In the genomic region with DNA sequence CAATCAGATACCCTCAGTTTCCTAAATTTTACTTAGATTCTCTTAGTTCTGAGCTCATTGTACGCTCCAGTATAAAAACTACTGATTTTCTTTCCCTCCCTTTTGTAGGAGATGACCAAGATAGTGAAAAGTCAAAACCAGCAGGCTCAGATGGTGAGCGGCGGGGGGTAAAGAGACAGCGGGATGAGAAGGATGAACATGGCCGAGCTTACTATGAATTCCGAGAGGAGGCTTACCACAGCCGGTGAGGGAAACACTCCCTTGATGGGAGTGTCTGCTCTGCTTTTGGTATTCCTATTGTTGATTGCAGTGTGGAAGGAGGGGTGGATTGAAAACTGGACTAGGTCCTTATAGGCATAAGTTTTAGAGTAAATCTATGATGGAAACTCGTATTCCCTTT, we compare ENCODE assay signal across 9 mouse cellular contexts. TPM values are rescaled to one million over a fixed set of nuclear protein-coding genes. Genes with fewer than 3 reads are reported as not detected.
A peak's percentile ranks its signal among the peaks of the same experiment; 100 is the strongest.
DNase-seq lines count a peak whose midpoint lies in the region; ATAC-seq lines count a peak whose summit lies in the region.
"Had no signal": no experiment of that assay in that cellular context is flagged by ENCODE, and none has a peak within 500 bp of the region (broad histone marks: within the 10 kb centered on the region; RNA-seq: fewer than 3 reads in every experiment).

No protein-coding gene starts in this region.

- no peaks in the 10 kb centered on the region for H3K27me3 ChIP-seq in heart, embryonic 16.5 days (ENCODE audit: control insufficient read depth, insufficient read depth, low read length)
- no peaks in the 10 kb centered on the region for H3K27me3 ChIP-seq in hindbrain, embryonic 11.5 days (ENCODE audit: control insufficient read depth, insufficient read depth, low read length)
- H3K27me3 ChIP-seq in midbrain, embryonic 14.5 days (ENCODE audit: control insufficient read depth, insufficient read depth, low read length) = no peaks in the 10 kb centered on the region

- H3K4me2 ChIP-seq in heart, embryonic 16.5 days (ENCODE audit: low read depth, low read length) = peak overlapping the region; percentile 88
- H3K4me2 ChIP-seq in hindbrain, embryonic 11.5 days (replicated peaks; ENCODE audit: low read depth, low read length) = peak overlapping the region; percentile 77; the same call in 1 of the 2 replicates
- H3K4me2 ChIP-seq in midbrain, embryonic 14.5 days (ENCODE audit: low read length) = peak overlapping the region; percentile 79

- H3K4me3 ChIP-seq in heart, embryonic 16.5 days (ENCODE audit: low read length) = peak overlapping the region; percentile 33
- H3K4me3 ChIP-seq in hindbrain, embryonic 11.5 days (ENCODE audit: low read depth, low read length) = peak overlapping the region; percentile 1; the same call in 1 of the 2 replicates
- peak overlapping the region; percentile 98 for H3K4me3 ChIP-seq in midbrain, embryonic 14.5 days (replicated peaks; ENCODE audit: low read depth, low read length)

- no peak for DNase-seq in heart, postnatal 36 days
- peak; percentile 70 to 77 for DNase-seq in cerebellum, adult 18-20 months
- DNase-seq in hindbrain, embryonic 11.5 days (ENCODE audit: low spot score) = no peak
- DNase-seq in midbrain, embryonic 14.5 days = no peak
- DNase-seq in spleen, adult 18-20 months = no peak
- DNase-seq in gastrocnemius, postnatal 25 days = no peak
- DNase-seq in ovary, postnatal 10 days (ENCODE audit: low spot score) = no peak

- intact Hi-C loops in heart, postnatal 36 days (cut with DNase I) = loop anchor here (5.0 kb wide), 2 partner anchors 65 to 100 kb away; partner anchors contain the start of genes Nxf1 and Slc3a2

- H3K9me3 ChIP-seq in heart, embryonic 16.5 days (replicated peaks; ENCODE audit: control insufficient read depth, low read length) = no peaks in the 10 kb centered on the region
- H3K9me3 ChIP-seq in hindbrain, embryonic 11.5 days (ENCODE audit: control insufficient read depth, low read length) = no peaks in the 10 kb centered on the region
- no peaks in the 10 kb centered on the region for H3K9me3 ChIP-seq in midbrain, embryonic 14.5 days (ENCODE audit: control insufficient read depth, low read length)

- H3K36me3 ChIP-seq in heart, embryonic 16.5 days (ENCODE audit: control insufficient read depth, insufficient read depth) = peaks cover 42% of the 10 kb centered on the region
- 0 out of 2 replicates have a peak, but pooled peaks cover 8% of the 10 kb centered on the region for H3K36me3 ChIP-seq in hindbrain, embryonic 11.5 days (ENCODE audit: control insufficient read depth, insufficient read depth, low read length)
- peaks cover 50% of the 10 kb centered on the region for H3K36me3 ChIP-seq in midbrain, embryonic 14.5 days (ENCODE audit: control insufficient read depth, insufficient read depth, low read length)

- H3K27ac ChIP-seq in heart, embryonic 16.5 days (ENCODE audit: low read length) = no peak overlapping the region
- no peak overlapping the region for H3K27ac ChIP-seq in hindbrain, embryonic 11.5 days (ENCODE audit: low read depth, low read length)
- no peak overlapping the region for H3K27ac ChIP-seq in midbrain, embryonic 14.5 days (replicated peaks; ENCODE audit: low read depth, low read length)

- WGBS in heart, embryonic 16.5 days = 64% methylated on average over 8 of the region's 8 CpGs
- WGBS in hindbrain, embryonic 11.5 days = 77% methylated on average over 8 of the region's 8 CpGs
- WGBS in midbrain, embryonic 14.5 days = 55% methylated on average over 8 of the region's 8 CpGs

- no peak overlapping the region for H3K9ac ChIP-seq in heart, embryonic 16.5 days (ENCODE audit: low read length)
- H3K9ac ChIP-seq in hindbrain, embryonic 11.5 days (ENCODE audit: low read depth, low read length) = no peak overlapping the region
- H3K9ac ChIP-seq in midbrain, embryonic 14.5 days (replicated peaks; ENCODE audit: low read length) = peak overlapping the region; percentile 92; the same call in 1 of the 2 replicates

- peaks cover 18% of the 10 kb centered on the region for H3K4me1 ChIP-seq in heart, embryonic 16.5 days (ENCODE audit: control insufficient read depth, insufficient read depth, low read length)
- peaks cover 3% of the 10 kb centered on the region; the same call in 1 of the 2 replicates for H3K4me1 ChIP-seq in hindbrain, embryonic 11.5 days (replicated peaks; ENCODE audit: control insufficient read depth, insufficient read depth, low read length)
- peaks cover 24% of the 10 kb centered on the region for H3K4me1 ChIP-seq in midbrain, embryonic 14.5 days (ENCODE audit: control insufficient read depth, insufficient read depth, low read length)

- no peak for ATAC-seq in heart, embryonic 16.5 days (replicated peaks; ENCODE audit: extremely low read depth, insufficient read depth, low FRiP score)
- ATAC-seq in hindbrain, embryonic 11.5 days (ENCODE audit: low FRiP score) = no peak
- ATAC-seq in midbrain, embryonic 14.5 days (ENCODE audit: low FRiP score, low TSS enrichment) = no peak

RNA-seq across cellular contexts. Expression of gene Hnrnpul2, which starts 2.9 kb away (rescaled TPM):
- 3.2 and 3.3 TPM in 2 replicates for polyA plus RNA-seq in heart, embryonic 16.5 days (2015; fragmentation: Nextera tagmentation; extraction: Ambion mirVana)
- total RNA-seq in heart, postnatal 36 days (2021) = 10 to 100 TPM; 44.6 to 49.8 TPM
- 7.0 and 10.1 TPM in 2 replicates for polyA plus RNA-seq in hindbrain, embryonic 11.5 days (2014; fragmentation: Nextera tagmentation; extraction: Ambion mirVana)
- 8.8 and 9.6 TPM in 2 replicates for polyA plus RNA-seq in midbrain, embryonic 14.5 days (2014; fragmentation: Nextera tagmentation; extraction: Ambion mirVana)
- total RNA-seq in gastrocnemius, postnatal 25 days (2021) = 10 to 100 TPM; 34.7 to 38.6 TPM

RNA-seq across cellular contexts. Expression of gene Ttc9c, which starts 3.6 kb away (rescaled TPM):
- 35.5 and 37.7 TPM in 2 replicates for polyA plus RNA-seq in heart, embryonic 16.5 days (2015; fragmentation: Nextera tagmentation; extraction: Ambion mirVana)
- 10 to 100 TPM; 11.6 to 14.7 TPM for total RNA-seq in heart, postnatal 36 days (2021)
- polyA plus RNA-seq in hindbrain, embryonic 11.5 days (2014; fragmentation: Nextera tagmentation; extraction: Ambion mirVana) = 47.0 and 53.1 TPM in 2 replicates
- 37.5 and 55.8 TPM in 2 replicates for polyA plus RNA-seq in midbrain, embryonic 14.5 days (2014; fragmentation: Nextera tagmentation; extraction: Ambion mirVana)
- total RNA-seq in gastrocnemius, postnatal 25 days (2021) = 10 to 100 TPM; 10.9 to 13.1 TPM

RNA-seq across cellular contexts. Expression of gene AC129217.1, which starts 6.9 kb away (rescaled TPM):
- not detected in 2 replicates for polyA plus RNA-seq in heart, embryonic 16.5 days (2015; fragmentation: Nextera tagmentation; extraction: Ambion mirVana)
- not detected for total RNA-seq in heart, postnatal 36 days (2021)
- polyA plus RNA-seq in hindbrain, embryonic 11.5 days (2014; fragmentation: Nextera tagmentation; extraction: Ambion mirVana) = not detected in 2 replicates
- not detected in 2 replicates for polyA plus RNA-seq in midbrain, embryonic 14.5 days (2014; fragmentation: Nextera tagmentation; extraction: Ambion mirVana)
- not detected for total RNA-seq in gastrocnemius, postnatal 25 days (2021)

RNA-seq across cellular contexts. Expression of gene Bscl2, which starts 14.6 kb away (rescaled TPM):
- 43.9 and 44.3 TPM in 2 replicates for polyA plus RNA-seq in heart, embryonic 16.5 days (2015; fragmentation: Nextera tagmentation; extraction: Ambion mirVana)
- total RNA-seq in heart, postnatal 36 days (2021) = 10 to 100 TPM; 22.0 to 25.2 TPM
- 55.6 and 59.6 TPM in 2 replicates for polyA plus RNA-seq in hindbrain, embryonic 11.5 days (2014; fragmentation: Nextera tagmentation; extraction: Ambion mirVana)
- polyA plus RNA-seq in midbrain, embryonic 14.5 days (2014; fragmentation: Nextera tagmentation; extraction: Ambion mirVana) = 78.2 and 98.7 TPM in 2 replicates
- 10 to 100 TPM; 15.7 to 20.8 TPM for total RNA-seq in gastrocnemius, postnatal 25 days (2021)

RNA-seq across cellular contexts. Expression of gene Gng3, which starts 16.3 kb away (rescaled TPM):
- polyA plus RNA-seq in heart, embryonic 16.5 days (2015; fragmentation: Nextera tagmentation; extraction: Ambion mirVana) = 1.2 and 1.4 TPM in 2 replicates
- not detected for total RNA-seq in heart, postnatal 36 days (2021)
- 158 TPM in 2 replicates for polyA plus RNA-seq in hindbrain, embryonic 11.5 days (2014; fragmentation: Nextera tagmentation; extraction: Ambion mirVana)
- 466 and 598 TPM in 2 replicates for polyA plus RNA-seq in midbrain, embryonic 14.5 days (2014; fragmentation: Nextera tagmentation; extraction: Ambion mirVana)
- total RNA-seq in gastrocnemius, postnatal 25 days (2021) = not detected
- total RNA-seq: gastrocnemius, adult 18-20 months had no signal

Comparison
In these comparisons a context has a peak if more than half of its experiments do, and no peak if none do; other contexts are left out.
1. H3K4me3 ChIP-seq: peak in every context shown above with its lines; median percentile 98 in midbrain, embryonic 14.5 days; 33 in heart, embryonic 16.5 days; 1 in hindbrain, embryonic 11.5 days.
2. DNase-seq: peak in cerebellum, adult 18-20 months (2 of 2); none in heart, postnatal 36 days (0 of 2), hindbrain, embryonic 11.5 days (single experiment), midbrain, embryonic 14.5 days (single experiment), spleen, adult 18-20 months (0 of 2), gastrocnemius, postnatal 25 days (single experiment) and ovary, postnatal 10 days (single experiment).
3. Peak in every context shown above with its lines, with median percentiles within 50 percentile points of each other: H3K4me2 ChIP-seq.